Mouse (Mus musculus) erythroblast, adult 5-6 weeks (primary cell): ENCODE results near the gene Gm10842. TPM values are rescaled to one million over a fixed set of nuclear protein-coding genes. Genes with fewer than 3 reads are reported as not detected.
"Not testable (repeated sequence)": the region's sequence is repeated elsewhere in the genome, so short reads cannot be mapped to it uniquely, and the experiment has no call there.

Source experiments
- ATAC-seq: replicated peaks from 2 replicates; pipeline ENCODE4 v1.8.0; 2016; ENCODE audit warnings: moderate number of reproducible peaks, mild to moderate bottlenecking, moderate TSS enrichment, inconsistent platforms; ENCODE audit not compliant: poor library complexity, low FRiP score, severe bottlenecking
- total RNA-seq, 2 experiments: library from RNA; stranded (forward) in 1 of 2; stranded (reverse) in 1 of 2; fragments of 150-400 nt in 1 of 2; fragments of 200-764, 138-1000 nt in 1 of 2; gene quantifications; 2 replicates each; pipeline versions ENCODE4 v1.2.3 to v1.2.4; 2015 to 2017; ENCODE audit warnings: low replicate concordance in 2 of 2

The Gm10842 gene
- total RNA-seq (2015; ENCODE audit: low replicate concordance) (not detected in 2 replicates), total RNA-seq (2017; ENCODE audit: low replicate concordance) (not detected in 2 replicates)

DNA sequence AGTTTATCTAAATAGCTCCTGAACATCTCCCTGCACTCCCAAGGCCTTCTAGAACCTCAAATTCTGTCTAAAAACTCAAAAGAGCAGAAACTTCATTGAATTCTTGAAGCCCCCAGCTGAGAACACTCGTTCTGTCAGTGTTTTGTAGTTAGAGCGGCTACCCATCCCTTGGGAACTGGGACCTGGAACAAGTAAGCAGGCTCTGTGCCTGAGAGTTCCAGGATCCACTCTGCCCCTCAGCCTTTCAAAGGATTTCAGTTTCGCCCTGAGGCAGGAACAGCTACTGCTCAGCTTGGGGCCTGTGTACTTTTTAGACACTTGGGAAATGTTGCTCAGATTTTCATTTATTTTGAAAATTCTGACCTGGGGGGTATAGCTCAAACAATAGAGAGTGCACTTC is at the start of gene Gm10842:
Gene Gm10842, plus strand, starts transcription at position 301 of the 400 bp plus-strand sequence.
- no peak for ATAC-seq

DNA sequence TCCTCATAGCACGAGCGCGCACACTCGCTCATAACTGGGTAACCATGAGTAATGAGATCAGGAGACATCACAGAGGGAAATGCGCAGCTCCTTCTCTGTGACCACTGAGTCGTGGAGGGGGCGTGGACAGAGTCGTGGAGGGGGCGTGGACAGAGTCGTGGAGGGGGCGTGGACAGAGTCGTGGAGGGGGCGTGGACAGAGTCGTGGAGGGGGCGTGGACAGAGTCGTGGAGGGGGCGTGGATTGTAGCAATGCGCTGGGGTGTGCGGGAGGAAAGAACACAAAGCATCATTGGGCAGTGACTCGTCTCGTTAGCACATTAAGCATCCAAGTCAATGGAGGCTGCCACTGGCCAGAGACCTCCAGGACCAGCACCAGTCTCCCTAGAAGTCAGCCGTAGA is 34.2 kb upstream of the Gm10842 start:
- ATAC-seq: peak; percentile 57

DNA sequence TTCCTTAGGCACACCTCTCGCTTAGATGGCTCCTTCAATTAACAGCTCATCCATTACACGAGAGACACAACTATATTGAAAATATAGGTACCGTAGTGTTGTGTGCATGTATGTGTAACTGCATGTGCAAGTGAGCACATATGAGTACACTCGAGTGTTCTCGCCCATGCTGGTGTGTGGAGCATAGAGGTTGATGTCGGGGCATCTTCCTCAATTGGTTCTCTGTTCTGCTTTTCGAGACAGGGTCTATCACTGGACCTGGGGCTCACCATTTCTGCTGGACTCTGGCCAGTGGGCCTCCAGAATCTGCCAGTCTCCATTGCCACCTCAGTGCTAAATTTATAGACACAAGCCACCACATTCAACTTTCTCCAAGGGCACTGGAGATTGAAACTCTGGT is 28.9 kb upstream of the Gm10842 start:
- ATAC-seq: no peak

DNA sequence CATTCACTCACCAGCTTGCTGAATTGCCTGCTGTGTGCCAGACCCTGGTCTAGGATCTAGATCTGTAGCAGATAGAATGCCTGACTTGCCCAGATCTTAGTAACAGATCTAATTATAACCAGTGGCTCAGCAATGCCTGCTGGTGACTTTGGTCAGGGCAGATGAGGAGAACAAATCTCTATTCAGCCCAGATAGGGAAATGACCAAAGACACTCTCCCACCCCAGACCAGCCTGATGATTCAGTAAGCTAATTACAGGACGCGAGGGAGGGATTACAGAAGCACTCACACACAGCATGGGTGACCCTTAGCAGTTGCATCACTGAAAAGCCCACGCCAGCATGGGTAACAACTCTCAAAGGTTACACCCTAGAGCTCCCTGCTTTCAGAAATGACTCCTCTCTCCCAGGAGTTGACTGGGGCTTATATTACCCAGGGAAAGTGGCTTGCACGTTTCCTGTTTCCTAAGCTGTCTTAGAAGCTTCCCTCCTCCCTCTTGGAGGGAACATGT is 26.1 kb upstream of the Gm10842 start:
- no peak for ATAC-seq

DNA sequence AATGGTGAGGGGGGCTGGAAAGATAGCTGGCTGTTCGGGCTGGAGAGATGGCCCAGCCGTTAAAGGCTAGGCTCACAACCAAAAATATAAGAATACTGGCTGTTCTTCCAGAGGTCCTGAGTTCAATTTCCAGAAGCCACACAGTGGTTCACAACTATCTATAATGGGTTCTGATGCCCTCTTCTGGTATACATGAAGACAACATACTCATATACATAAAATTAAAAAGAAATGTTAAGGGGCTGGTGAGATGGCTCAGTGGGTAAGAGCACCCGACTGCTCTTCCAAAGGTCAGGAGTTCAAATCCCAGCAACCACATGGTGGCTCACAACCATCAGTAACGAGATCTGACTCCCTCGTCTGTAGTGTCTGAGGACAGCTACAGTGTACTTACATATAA is 24.9 kb upstream of the Gm10842 start:
- ATAC-seq: not testable (repeated sequence)

DNA sequence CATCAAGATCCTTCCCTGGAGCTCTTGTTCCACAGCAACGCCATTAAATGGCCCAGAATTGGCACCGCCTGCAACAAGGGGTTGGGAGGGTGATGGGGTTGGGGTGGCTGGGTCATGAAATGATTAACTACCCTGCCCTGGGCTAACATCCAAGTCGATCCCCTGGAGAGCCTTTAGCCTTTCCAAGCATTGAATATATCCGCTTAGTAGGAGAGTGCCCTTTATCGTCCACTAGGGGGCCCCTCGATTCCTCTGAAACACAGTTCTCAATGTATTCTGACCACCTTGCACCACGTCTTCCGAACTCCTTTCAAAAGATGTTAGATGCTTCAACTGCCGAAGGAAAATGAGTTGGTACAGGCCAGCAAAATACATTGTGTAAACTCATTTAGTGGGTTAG is 22.7 kb upstream of the Gm10842 start:
- peak; percentile 60 for ATAC-seq

DNA sequence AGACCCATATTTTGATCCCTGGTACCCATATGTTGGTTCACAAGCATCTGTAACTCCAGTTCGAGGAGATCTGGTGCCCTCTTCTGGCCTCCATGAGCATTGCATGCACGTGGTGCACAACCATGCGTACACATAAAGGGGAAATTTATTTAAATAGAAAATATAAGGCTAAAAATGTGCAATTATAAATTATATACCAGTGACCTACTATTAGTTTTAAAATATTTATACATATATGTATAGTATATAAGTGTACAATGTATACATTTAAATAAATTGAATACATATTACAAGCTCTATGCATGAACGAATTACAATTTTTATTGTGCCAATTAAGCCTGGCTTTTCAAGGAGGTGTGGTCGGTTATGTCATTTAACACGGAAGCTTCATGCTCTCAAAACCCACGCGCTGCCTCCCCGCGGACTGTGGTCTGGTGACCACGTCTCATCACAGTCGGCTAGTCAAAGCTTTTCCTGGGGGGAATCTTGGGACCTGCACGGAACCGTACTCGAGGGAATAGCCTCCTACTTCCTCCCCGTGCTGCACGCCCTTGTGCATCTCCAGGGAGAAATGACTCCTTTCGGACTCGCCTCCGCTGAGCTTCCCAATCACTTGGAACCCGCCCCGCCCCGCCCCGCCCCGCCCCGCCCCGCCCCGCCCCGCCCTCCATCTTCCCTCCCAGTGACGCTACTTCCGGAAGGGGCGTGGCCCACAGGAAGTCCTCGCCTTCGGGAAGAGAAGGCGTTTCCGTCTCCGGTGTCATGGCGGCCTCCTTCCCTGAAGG is 20.8 kb upstream of the Gm10842 start, which contains the start of gene Mettl2:
Gene Mettl2, plus strand, starts transcription at position 691 of the 785 bp plus-strand sequence.
- peak; percentile 90 for ATAC-seq

DNA sequence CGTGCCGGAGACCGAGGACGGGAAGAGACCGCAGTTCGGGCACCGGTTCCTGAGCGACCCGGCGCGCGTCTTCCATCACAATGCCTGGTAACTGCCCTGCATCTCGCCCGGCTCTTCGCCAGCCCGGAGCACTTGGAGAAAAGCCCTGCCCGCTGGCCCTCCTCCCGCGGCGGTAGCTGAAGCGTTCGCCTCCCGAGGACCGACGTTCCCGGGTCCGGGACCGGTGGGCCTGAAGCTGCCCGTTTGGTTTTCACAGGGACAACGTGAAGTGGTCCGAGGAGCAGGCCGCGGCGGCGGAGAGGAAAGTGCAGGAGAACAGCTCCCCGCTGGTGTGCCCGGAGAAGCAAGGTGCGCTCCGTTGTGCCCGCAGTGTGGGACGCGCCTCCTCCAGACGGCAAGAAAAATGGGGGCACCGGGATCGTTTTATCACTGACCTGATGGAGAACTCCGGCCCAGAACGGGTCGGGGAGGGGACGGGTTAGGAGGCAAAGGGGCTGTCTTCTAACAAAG is 20.1 kb upstream of the Gm10842 start:
- peak; percentile 38 for ATAC-seq

DNA sequence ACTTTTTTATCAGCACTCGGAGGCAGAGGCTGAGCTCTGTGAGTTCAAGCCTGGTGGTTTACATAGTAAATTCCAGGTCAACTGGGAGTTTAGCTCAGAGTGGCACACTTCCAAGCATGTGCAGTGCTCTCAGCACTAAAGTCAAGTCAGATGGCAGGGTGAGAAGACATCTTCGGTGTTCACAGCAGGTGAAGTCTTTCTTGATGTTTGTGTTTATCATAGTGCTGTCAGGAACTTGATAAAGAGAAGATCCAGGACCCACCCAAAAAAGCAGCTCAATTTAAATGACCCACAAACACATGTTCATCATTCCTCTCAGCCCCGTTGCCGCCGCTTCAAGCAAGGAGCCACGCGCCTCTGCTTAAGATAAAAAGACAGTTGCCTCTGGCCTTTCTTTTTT is 11.0 kb upstream of the Gm10842 start:
- ATAC-seq: no peak

DNA sequence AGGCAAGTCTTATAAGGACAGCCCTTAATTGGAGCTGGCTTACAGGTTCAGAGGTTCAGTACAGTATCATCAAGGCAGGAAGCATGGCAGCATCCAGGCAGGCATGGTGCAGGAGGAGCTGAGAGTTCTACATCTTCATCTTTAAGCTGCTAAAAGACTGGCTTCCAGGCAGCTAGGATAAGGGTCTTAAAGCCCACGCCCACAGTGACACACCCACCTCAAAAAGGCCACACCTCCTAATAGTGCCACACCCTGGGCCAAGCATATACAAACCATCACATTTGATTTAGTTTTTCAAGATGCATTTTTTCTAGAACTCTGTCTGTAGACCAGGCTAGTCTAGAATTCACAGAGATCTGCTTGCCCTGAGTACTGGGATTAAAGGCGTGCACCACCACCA is 9.4 kb upstream of the Gm10842 start:
- ATAC-seq: not testable (repeated sequence)

DNA sequence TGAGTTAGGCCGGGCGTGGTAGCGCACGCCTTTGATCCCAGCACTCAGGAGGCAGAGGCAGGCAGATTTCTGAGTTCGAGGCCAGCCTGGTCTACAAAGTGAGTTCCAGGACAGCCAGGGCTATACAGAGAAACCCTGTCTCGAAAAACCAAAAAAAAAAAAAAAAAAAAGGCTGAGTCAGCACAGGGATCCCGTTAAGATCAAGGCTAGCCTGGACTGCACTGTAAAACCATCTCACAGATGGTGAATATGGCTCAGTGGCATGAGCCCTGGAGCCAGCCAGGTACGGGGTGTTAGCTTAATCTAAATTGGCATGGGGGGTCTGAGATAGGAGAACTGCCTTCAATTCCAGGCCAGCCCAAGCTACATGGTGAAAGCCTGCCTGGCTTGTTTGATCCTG is 6.2 kb upstream of the Gm10842 start:
- not testable (repeated sequence) for ATAC-seq

DNA sequence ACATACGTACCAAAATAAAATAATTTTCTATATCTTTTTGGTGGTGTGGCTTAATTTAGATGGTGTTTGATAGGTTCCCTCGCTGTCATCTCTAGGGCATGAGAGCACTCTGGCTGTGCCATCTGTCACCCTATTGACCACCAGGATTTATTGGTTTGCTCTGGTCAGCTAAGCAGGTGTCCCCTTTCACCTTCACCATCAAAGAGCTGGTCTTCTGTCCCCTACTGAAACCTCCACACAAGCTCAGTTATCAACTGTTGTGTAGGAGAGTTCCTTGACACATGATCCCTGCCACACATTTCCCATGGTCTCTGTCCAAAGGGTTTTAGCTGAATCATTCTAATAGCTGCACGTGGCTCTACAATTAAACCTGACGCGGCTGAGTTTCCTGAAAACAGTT is 5.6 kb upstream of the Gm10842 start:
- ATAC-seq: no peak

DNA sequence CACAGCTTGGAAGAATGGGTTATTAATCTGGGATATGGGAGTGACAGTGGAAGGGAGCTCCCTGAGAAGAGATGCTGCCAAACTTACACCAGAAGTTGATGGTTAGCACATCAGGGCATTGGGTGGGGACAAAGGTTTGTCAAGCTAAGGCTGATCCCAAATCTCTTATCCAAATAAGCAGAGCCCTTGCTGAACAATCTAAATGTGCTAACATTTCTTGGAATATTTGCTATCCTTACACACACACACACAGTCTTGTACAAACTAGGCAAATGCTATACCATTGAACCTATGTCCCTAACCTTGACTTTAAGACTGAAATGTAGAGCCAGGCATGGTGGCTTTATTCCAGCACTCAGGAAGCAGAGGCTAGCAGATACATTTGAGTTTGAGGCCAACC is 3.1 kb upstream of the Gm10842 start:
- no peak for ATAC-seq

DNA sequence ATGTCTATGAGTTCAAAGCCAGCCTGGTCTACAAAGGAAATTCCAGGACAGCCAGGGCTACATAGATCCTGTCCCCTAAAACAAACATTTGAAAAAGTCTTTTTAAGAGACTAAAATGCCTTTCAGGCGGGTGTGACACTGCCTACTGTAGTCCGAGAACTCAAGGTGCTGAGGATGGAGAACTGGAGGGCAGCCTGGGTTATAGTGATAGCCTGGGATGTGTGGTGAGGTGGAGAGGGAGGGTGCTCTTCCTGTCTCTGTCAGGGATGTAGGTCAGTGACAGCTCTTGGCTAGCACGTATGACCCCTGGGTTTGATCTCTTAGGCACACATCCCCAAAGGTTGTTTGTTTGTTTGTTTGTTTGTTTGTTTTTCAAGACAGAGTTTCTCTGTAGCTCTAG is 2.6 kb upstream of the Gm10842 start:
- ATAC-seq: peak; percentile 54; the same call in 1 of the 2 replicates

DNA sequence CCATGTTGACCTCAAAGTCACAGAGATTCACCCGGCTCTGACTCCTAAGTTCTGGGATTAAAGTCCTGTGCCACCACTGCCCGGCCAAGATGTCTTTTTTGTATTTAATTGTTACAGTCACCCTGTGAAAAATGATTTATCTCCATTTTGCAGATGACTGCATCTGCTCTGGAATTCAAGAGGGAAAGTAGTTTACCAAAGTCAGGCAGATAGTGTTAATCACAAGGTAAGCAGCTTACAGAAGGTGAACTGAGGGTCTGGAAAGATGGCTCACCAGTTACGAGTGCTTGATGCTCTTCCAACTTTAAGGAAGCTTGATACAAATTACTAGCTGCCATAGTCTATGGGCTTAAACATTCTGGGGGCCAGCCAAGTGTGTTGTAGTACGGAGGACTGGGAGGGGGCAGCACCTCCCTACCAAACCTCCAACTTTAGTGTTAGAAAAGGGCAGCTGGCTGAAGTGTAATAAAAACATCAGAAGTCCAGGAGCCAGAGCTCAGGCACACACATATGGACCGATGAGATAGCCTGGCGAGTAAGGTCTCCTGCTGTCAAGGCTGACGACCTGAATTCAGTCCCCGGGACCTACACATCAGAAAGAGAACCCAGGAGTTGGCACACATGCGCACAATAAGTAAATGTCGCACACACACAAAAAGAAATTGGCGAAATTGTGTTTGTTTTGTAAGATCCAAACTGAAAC is 2.0 kb upstream of the Gm10842 start:
- ATAC-seq: peak; percentile 69

DNA sequence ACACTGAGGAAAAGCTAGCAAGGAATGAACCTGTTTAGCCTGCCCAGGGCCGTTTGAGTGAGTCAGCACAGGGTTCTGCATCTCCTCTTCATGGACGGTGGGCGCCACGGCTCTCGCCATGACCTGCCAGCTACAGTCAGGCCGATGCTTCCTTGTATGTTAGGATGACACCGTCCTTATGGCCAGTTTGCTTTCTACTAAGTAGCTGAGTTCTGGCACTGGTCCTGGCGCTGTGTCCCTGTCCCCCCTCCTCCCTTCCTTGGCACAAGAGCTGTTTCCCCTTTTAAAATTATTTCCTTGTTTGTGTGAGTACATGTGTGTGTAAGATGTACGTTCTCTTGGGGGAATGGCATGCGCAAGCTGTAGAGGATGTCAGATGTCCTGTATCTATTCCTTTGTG is 1.5 kb upstream of the Gm10842 start:
- ATAC-seq: peak; percentile 34; the same call in 1 of the 2 replicates

DNA sequence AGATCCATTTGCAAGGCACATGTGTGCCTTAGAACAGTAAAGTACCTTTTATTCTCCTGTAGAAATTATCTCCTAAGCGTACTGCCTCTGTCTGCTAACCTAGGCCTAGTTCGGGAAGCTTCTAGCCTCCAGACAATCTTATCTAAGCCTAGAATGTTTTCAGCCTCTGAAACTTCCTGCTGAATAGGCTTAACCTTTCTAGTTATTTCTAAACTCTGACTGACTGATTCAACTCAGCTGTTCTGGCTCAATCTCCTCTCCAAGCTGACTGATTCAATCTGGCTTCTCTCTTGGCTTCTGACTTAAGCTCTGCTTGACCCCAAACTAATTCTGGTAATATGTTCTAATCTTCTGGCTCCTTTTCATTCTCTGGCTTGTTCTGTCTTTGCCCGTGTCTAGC is 2.7 kb downstream of the Gm10842 start:
- no peak for ATAC-seq

DNA sequence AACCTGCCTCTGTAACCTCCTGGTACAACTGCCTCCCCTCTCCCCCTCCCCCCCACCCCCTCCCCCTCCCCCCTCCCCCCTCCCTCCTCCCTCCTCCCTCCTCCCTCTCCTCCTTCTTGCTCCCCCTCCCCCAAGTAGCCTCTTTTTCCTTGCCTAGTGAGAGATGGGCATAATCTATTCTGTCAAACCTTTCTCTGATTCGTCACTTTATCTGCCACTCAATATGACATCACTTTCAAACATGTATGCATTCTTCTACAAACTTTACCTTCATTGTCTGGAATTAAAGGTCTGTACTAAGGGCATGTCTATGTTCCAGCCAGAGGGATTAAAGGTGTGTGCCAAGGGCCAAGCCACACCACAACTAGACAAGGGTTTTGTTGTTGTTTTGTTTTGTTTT is 3.1 kb downstream of the Gm10842 start:
- ATAC-seq: no peak

DNA sequence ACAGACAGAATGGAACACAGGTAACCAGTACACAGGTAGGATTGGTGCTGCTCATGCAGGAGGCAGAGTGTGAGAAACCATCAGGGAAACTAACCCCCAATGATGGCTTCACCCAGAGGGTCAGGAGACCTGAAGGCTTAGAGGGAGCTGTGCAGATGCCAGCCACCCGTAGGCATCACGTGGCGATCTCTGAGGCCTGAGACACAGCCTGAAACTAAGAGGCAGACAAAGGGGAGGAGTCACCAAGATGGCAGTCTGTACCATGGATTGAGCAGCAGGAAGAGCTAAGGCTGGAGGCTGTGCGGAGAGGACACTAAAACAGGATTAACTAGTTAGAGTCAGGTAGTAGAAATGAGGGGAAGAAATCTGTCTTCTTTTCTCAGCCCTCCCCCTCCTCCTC is 4.0 kb downstream of the Gm10842 start:
- ATAC-seq: 0 out of 2 replicates have a peak, but pooled peaks have one; percentile 24

DNA sequence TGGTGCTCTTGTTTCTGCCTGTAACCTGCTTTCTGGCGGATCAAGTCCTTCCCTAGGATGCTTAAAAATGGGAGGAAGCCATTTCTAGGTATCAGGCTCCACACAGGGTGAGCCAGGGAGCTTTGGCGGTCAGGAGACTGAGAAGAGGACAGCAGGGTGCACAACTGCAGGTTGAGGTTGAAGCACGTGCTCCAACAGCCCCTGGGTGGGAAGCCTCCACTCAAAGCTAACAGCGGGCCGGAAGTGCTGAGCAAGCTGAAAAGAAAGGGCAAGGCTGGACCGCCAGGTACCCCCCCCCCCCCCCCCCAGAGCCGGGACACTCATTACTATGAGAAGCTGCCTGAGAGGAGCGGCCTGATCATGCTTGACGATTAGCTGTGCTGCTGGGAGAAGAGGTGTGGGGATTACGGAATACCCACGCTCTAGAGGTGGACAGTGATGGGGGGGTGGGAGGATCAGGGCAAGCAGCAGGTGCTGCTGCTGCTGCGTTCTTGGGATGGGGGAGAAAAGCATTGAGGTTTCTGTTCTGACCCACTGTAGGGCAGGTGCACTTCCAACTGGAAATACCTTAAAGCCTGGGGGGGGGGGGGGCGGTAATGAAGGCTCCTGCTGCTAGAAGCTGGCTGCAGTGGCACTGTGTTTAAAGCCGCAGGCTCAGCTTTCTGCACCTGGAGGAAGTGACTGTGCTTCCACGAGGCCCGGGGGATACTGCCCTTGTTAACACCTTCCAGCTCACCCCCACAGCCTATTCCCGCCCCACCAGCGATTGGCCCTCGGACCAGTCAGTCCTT is 4.7 kb downstream of the Gm10842 start:
- no peak for ATAC-seq
